Mouse (Mus musculus) layer of hippocampus, postnatal 14 days (tissue): ENCODE measurements around the gene Nans. TPM values are rescaled to one million over a fixed set of nuclear protein-coding genes. Genes with fewer than 3 reads are reported as not detected.

ENCODE experiments used
- DNase-seq, 2 experiments: peaks; one replicate each; pipeline ENCODE4 v3.0.0; 2021 to 2022; ENCODE audit warnings: low spot score in 2 of 2, mixed read lengths in 1 of 2
- total RNA-seq, 2 experiments: library from RNA; stranded (reverse); gene quantifications; 2 replicates each; pipeline ENCODE4 v1.2.3; 2021

The Nans gene
- total RNA-seq, 2 experiments from 2014 or later: 24.0 to 24.6 TPM

GRCm38 (mm10) chr4:46529722-46530121 is 40.7 kb downstream of the Nans start:
- DNase-seq: no peak

- no peak for DNase-seq
Measured at GRCm38 (mm10) chr4:46532511-46532910, 43.5 kb downstream of the Nans start.

- no peak for DNase-seq
Measured at GRCm38 (mm10) chr4:46532926-46533325, 43.9 kb downstream of the Nans start.

- DNase-seq: no peak
Measured at GRCm38 (mm10) chr4:46533934-46534720, 45.1 kb downstream of the Nans start.

- DNase-seq: no peak
Measured at GRCm38 (mm10) chr4:46535094-46535830, 46.2 kb downstream of the Nans start.

GRCm38 (mm10) chr4:46535840-46536361 is 46.9 kb downstream of the Nans start, which contains the start of gene Trim14:
Gene Trim14 (minus strand): TSS chr4:46536141.
- no peak for DNase-seq

- no peak for DNase-seq
Measured at GRCm38 (mm10) chr4:46539167-46539566, 50.1 kb downstream of the Nans start.

GRCm38 (mm10) chr4:46541707-46542106 is 52.7 kb downstream of the Nans start:
- DNase-seq: no peak

- no peak for DNase-seq
Measured at GRCm38 (mm10) chr4:46543366-46544050, 54.5 kb downstream of the Nans start.

GRCm38 (mm10) chr4:46544313-46544712 is 55.3 kb downstream of the Nans start:
- DNase-seq: no peak

- DNase-seq: no peak
Measured at GRCm38 (mm10) chr4:46545498-46545897, 56.5 kb downstream of the Nans start.

GRCm38 (mm10) chr4:46546709-46547108 is 57.7 kb downstream of the Nans start:
- no peak for DNase-seq

GRCm38 (mm10) chr4:46549979-46550378 is 60.9 kb downstream of the Nans start:
- no peak for DNase-seq

GRCm38 (mm10) chr4:46550406-46550805 is 61.4 kb downstream of the Nans start:
- no peak for DNase-seq

Other genes with a start within 250 kb of the Nans start
- gene Foxe1, start 145.6 kb upstream of the Nans start, total RNA-seq: not detected
- gene Trmo, start 99.8 kb upstream of the Nans start, total RNA-seq: 1 to 10 TPM; 3.3 to 4.2 TPM
- gene Hemgn, start 75.7 kb upstream of the Nans start, total RNA-seq: not detected
- gene Anp32b, start 38.3 kb upstream of the Nans start, total RNA-seq: 10 to 100 TPM; 47.2 to 52.9 TPM
- gene Trim14, start 46.9 kb downstream of the Nans start, total RNA-seq: 1 to 10 TPM in 1 of 2 experiments, under 1 TPM in 1; 0.69 to 1.5 TPM
- 10 to 100 TPM; 27.9 to 30.5 TPM for gene Coro2a, start 113.0 kb downstream of the Nans start, total RNA-seq
- 1 to 10 TPM; 2.8 to 4.1 TPM for gene Tbc1d2, start 161.0 kb downstream of the Nans start, total RNA-seq